Mouse (Mus musculus) heart, postnatal 25 days (tissue): ENCODE results near the gene Cc2d1b. TPM values are rescaled to one million over a fixed set of nuclear protein-coding genes. Genes with fewer than 3 reads are reported as not detected.

Experiments used
- DNase-seq: peaks from one replicate; pipeline ENCODE4 v3.0.0; 2022; ENCODE audit warnings: low spot score
- intact Hi-C: fragments of 180-260 bp; cut with DNase I; formaldehyde crosslinking; loops from one replicate; pipeline ENCODE4 v1.15.1; 2025
- total RNA-seq, 2 experiments: library from RNA; stranded (reverse); gene quantifications; 2 replicates each; pipeline ENCODE4 v1.2.3; 2021

The Cc2d1b gene
- total RNA-seq, 2 experiments from 2014 or later, result 14.5 to 15.2 TPM

DNA sequence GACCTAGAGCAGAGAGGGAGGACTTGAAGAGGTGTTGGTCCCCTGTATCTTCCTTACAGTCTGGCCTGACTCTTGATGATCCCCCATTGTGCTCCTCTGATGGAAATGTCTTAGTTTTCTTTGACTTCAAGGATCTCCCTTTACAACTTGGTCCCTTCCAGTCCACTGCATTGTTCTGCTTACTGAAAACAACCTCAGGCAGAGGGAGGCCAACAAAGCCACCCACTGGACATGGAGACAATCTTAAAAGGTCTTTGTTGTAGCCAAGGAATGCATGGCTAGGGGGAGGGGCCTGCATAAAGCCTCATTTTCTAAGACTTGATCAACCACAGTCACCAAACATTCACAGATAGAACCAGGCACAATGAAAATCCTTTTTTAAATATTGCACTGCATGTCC, 15.4 kb downstream of the Cc2d1b start:
- no peak for DNase-seq
- intact Hi-C loops, result no loop called here

DNA sequence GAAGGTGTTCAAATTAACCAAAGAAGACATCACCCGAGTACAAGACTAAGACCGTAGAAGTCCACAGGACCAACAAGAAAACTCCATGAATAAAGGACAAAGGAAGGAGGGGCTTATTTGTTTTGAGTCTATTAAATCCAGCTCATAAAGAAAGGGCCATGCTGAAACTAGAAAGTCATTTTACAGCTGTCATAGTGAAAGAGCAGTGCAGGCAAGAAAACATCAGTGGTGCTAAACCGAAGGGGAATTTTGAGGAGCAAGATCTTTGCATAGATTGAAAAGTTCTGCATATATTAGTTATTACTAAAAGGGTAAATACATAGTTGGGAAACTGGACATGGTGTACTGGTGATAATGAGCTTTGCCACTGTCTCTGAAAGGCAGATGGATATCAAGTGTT, 18.0 kb downstream of the Cc2d1b start:
- intact Hi-C loops, result no loop called here
- no peak for DNase-seq

DNA sequence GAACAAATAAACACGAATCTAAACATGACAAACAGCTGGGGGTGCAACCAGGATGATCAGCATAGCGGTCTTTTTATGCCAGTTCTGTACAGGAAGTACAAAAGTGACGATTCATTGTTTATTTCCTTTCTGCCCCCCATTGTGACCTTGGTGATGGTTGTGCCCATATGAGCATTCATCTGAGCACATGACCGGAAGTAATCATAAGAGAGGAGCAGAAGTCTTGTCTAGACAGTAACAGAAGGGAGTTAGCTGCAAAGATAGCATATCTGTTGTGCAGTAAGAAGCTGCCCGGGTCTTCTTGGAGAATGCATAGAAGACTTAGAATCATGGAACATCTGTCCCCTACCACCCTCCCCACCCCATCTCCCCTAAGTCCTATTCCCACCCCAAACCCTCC, 19.0 kb downstream of the Cc2d1b start:
- no peak for DNase-seq
- intact Hi-C loops, result no loop called here

DNA sequence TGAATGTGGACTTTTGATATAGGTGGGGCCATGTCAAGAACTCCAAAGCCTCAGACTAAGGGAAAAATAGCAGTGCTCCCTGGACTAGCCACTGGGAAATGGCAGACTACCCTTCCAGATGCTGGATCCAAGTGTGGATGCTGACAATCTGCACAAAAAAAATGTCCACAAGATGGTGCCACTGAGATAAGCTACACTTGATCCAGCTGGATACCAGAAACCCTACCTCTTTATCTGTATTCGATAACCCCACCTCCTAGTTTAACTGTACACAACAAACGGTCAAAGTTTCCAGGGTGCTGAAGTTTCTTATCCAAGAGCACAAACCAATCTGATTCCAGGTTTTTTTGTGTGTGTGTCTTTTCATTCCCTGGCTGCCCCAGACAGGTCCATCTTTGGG, 44.7 kb downstream of the Cc2d1b start:
- intact Hi-C loops, result no loop called here
- DNase-seq, result no peak

Other genes starting within 250 kb of the Cc2d1b start
- not detected for gene Shisal2a, start 236.6 kb upstream of the Cc2d1b start, total RNA-seq
- 10 to 100 TPM in 1 of 2 experiments, 1 to 10 TPM in 1; 9.0 to 11.1 TPM for gene Gpx7, start 213.0 kb upstream of the Cc2d1b start, total RNA-seq
- 10 to 100 TPM; 21.2 to 24.0 TPM for gene Tut4, start 160.5 kb upstream of the Cc2d1b start, total RNA-seq
- 10 to 100 TPM; 18.0 to 19.6 TPM for gene Prpf38a, start 40.6 kb upstream of the Cc2d1b start, total RNA-seq
- gene Orc1, start 40.5 kb upstream of the Cc2d1b start, total RNA-seq, result under 1 TPM in 1 of 2 experiments, not detected in 1; 0.21 TPM
- gene 3110021N24Rik, start 99.7 kb downstream of the Cc2d1b start, total RNA-seq, result under 1 TPM; 0.20 to 0.49 TPM
- 10 to 100 TPM; 27.1 to 28.0 TPM for gene Zfyve9, start 160.9 kb downstream of the Cc2d1b start, total RNA-seq
- gene Btf3l4, start 213.7 kb downstream of the Cc2d1b start, total RNA-seq, result 10 to 100 TPM; 76.4 to 78.0 TPM
- 10 to 100 TPM; 31.2 to 35.1 TPM for gene Txndc12, start 214.7 kb downstream of the Cc2d1b start, total RNA-seq
- gene Kti12, start 227.8 kb downstream of the Cc2d1b start, total RNA-seq, result 10 to 100 TPM; 20.9 to 23.0 TPM
- not detected for gene A730015C16Rik, start 228.7 kb downstream of the Cc2d1b start, total RNA-seq